9 mouse cellular contexts compared by ENCODE assay signal in the genomic region with DNA sequence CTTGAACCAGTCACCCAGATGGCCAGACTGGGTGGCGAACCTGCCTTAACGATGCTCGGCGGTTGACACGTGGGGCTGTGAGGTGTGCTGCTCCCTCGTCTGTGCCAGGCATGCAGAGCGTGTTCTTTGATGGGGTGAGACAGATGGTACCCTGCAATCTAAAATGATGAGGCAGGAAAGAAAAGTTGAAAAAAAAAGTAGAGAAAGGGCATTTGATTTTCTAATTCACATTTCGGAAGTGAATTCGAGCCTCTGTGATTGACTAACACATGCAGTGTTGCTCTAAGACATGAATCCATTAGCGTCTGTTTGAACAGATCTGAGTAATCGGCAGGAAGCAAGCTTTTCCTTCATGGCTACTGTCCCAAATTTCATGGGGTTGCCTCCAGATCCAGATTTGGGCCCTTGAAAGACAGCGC.
A peak's percentile ranks its signal among the peaks of the same experiment; 100 is the strongest.
DNase-seq lines count a peak whose midpoint lies in the region; ATAC-seq and TF ChIP-seq lines count a peak whose summit lies in the region.
"Had no signal": no experiment of that assay in that cellular context is flagged by ENCODE, and none has a peak within 500 bp of the region (broad histone marks: within the 10 kb centered on the region; RNA-seq: fewer than 3 reads in every experiment).

No protein-coding gene starts in this region.

- H3K27me3 ChIP-seq in kidney, embryonic 15.5 days = no peaks in the 10 kb centered on the region
- H3K27me3 ChIP-seq: embryonic facial prominence, embryonic 15.5 days had no signal

- H3K36me3 ChIP-seq in kidney, embryonic 15.5 days = no peaks in the 10 kb centered on the region
- H3K36me3 ChIP-seq: embryonic facial prominence, embryonic 15.5 days had no signal

- H3K4me1 ChIP-seq in kidney, embryonic 15.5 days = peaks cover 12% of the 10 kb centered on the region

- WGBS in kidney, embryonic 15.5 days = 83% methylated on average over 12 of the region's 12 CpGs

- H3K27ac ChIP-seq in left cerebral cortex, adult 2 months = peak overlapping the region; percentile 36
- peak overlapping the region; percentile 84 for H3K27ac ChIP-seq in kidney, embryonic 15.5 days

- no peak for DNase-seq in left cerebral cortex, adult 2 months (ENCODE audit: extremely low spot score in 1 of 2, low spot score in 2 of 2)
- no peak for DNase-seq in left cerebral cortex, postnatal 36 days (ENCODE audit: low spot score in 2 of 2)
- peak; percentile 37 for DNase-seq in cerebellum, adult 8-10 months
- DNase-seq in thymus, postnatal 0 days (ENCODE audit: low spot score) = peak; percentile 64
- DNase-seq in gastrocnemius, postnatal 14 days = no peak
- no peak for DNase-seq in neural tube, embryonic 10.5 days (ENCODE audit: extremely low spot score, low spot score)
- no peak for DNase-seq in spleen, adult 12 weeks (ENCODE audit: low spot score)

- no peak for TF ChIP-seq CTCF in left cerebral cortex, adult 2 months (IDR thresholded peaks at IDR 0.05)

- H3K4me3 ChIP-seq in left cerebral cortex, adult 2 months = no peak overlapping the region
- H3K4me3 ChIP-seq in kidney, embryonic 15.5 days (replicated peaks) = no peak overlapping the region
- H3K4me3 ChIP-seq: embryonic facial prominence, embryonic 15.5 days had no signal

- no peak overlapping the region for H3K4me2 ChIP-seq in kidney, embryonic 15.5 days

- no peak overlapping the region for H3K9ac ChIP-seq in kidney, embryonic 15.5 days
- H3K9ac ChIP-seq: embryonic facial prominence, embryonic 15.5 days had no signal

- no peak for ATAC-seq in kidney, embryonic 15.5 days (replicated peaks; ENCODE audit: low FRiP score)

- H3K9me3 ChIP-seq in kidney, embryonic 15.5 days (replicated peaks) = no peaks in the 10 kb centered on the region
- H3K9me3 ChIP-seq: embryonic facial prominence, embryonic 15.5 days had no signal

- intact Hi-C loops in left cerebral cortex, adult 2 months (cut with DNase I) = no loop called here
- intact Hi-C loops in left cerebral cortex, postnatal 36 days (cut with DNase I) = no loop called here
- intact Hi-C loops in gastrocnemius, postnatal 14 days (cut with DNase I; ENCODE audit: low total_unique reads) = loop anchor here (5.0 kb wide), 1 partner anchor 118 kb away; a partner anchor contains a TSS

Comparison
In these comparisons a context has a peak if more than half of its experiments do, and no peak if none do; other contexts are left out.
1. DNase-seq: peak in cerebellum, adult 8-10 months (single experiment) and thymus, postnatal 0 days (single experiment); none in left cerebral cortex, adult 2 months (0 of 2), left cerebral cortex, postnatal 36 days (0 of 2), gastrocnemius, postnatal 14 days (single experiment), neural tube, embryonic 10.5 days (single experiment) and spleen, adult 12 weeks (single experiment).